Mouse (Mus musculus): ENCODE data around the gene Slc35e4.
"Not testable (repeated sequence)": the region's sequence is repeated elsewhere in the genome, so short reads cannot be mapped to it uniquely, and the experiment has no call there.

Slc35e4 gene

GRCm38 (mm10) chr11:3914109-3914840, at the start of gene Slc35e4:
Gene Slc35e4 (minus strand): TSS chr11:3914664.
- peak; percentile 86 to 88 for DNase-seq (ENCODE audit: low spot score in 2 of 2)

GRCm38 (mm10) chr11:3963610-3964415, 49.3 kb upstream of the Slc35e4 start, which contains the start of gene Pes1:
Gene Pes1 (plus strand): TSS chr11:3963975.
- DNase-seq (ENCODE audit: low spot score in 2 of 2): peak; percentile 83 to 90

- DNase-seq (ENCODE audit: low spot score in 2 of 2): no peak
Measured at GRCm38 (mm10) chr11:3963155-3963554, 48.7 kb upstream of the Slc35e4 start.

- DNase-seq (ENCODE audit: low spot score in 2 of 2): no peak
Measured at GRCm38 (mm10) chr11:3961761-3962160, 47.3 kb upstream of the Slc35e4 start.

- no peak for DNase-seq (ENCODE audit: low spot score in 2 of 2)
Measured at GRCm38 (mm10) chr11:3960901-3961300, 46.4 kb upstream of the Slc35e4 start.

- DNase-seq (ENCODE audit: low spot score in 2 of 2): not testable (repeated sequence)
Measured at GRCm38 (mm10) chr11:3955371-3955770, 40.9 kb upstream of the Slc35e4 start.

GRCm38 (mm10) chr11:3954876-3955275, 40.4 kb upstream of the Slc35e4 start:
- not testable (repeated sequence) for DNase-seq (ENCODE audit: low spot score in 2 of 2)

GRCm38 (mm10) chr11:3946386-3946785, 31.9 kb upstream of the Slc35e4 start:
- no peak for DNase-seq (ENCODE audit: low spot score in 2 of 2)

- no peak for DNase-seq (ENCODE audit: low spot score in 2 of 2)
Measured at GRCm38 (mm10) chr11:3941371-3941770, 26.9 kb upstream of the Slc35e4 start.

GRCm38 (mm10) chr11:3937321-3937874, 22.9 kb upstream of the Slc35e4 start:
- no peak for DNase-seq (ENCODE audit: low spot score in 2 of 2)

- no peak for DNase-seq (ENCODE audit: low spot score in 2 of 2)
Measured at GRCm38 (mm10) chr11:3936318-3936717, 21.9 kb upstream of the Slc35e4 start.

- DNase-seq (ENCODE audit: low spot score in 2 of 2): no peak
Measured at GRCm38 (mm10) chr11:3935135-3935534, 20.7 kb upstream of the Slc35e4 start.

- DNase-seq (ENCODE audit: low spot score in 2 of 2): no peak
Measured at GRCm38 (mm10) chr11:3933756-3934285, 19.4 kb upstream of the Slc35e4 start.

GRCm38 (mm10) chr11:3931511-3932211, 17.2 kb upstream of the Slc35e4 start, which contains the start of gene Tcn2:
Gene Tcn2 (minus strand): TSS chr11:3932159.
- peak; percentile 51 to 71 for DNase-seq (ENCODE audit: low spot score in 2 of 2)

GRCm38 (mm10) chr11:3930931-3931330, 16.5 kb upstream of the Slc35e4 start:
- DNase-seq (ENCODE audit: low spot score in 2 of 2): peak in 1 of 2 experiments; percentile 0

GRCm38 (mm10) chr11:3930019-3930418, 15.6 kb upstream of the Slc35e4 start:
- peak in 1 of 2 experiments; percentile 1 for DNase-seq (ENCODE audit: low spot score in 2 of 2)

GRCm38 (mm10) chr11:3925916-3926315, 11.5 kb upstream of the Slc35e4 start:
- DNase-seq (ENCODE audit: low spot score in 2 of 2): no peak

GRCm38 (mm10) chr11:3922731-3923130, 8.3 kb upstream of the Slc35e4 start:
- DNase-seq (ENCODE audit: low spot score in 2 of 2): no peak

- no peak for DNase-seq (ENCODE audit: low spot score in 2 of 2)
Measured at GRCm38 (mm10) chr11:3922115-3922514, 7.7 kb upstream of the Slc35e4 start.

- peak; percentile 69 to 73 for DNase-seq (ENCODE audit: low spot score in 2 of 2)
Measured at GRCm38 (mm10) chr11:3921281-3921850, 6.9 kb upstream of the Slc35e4 start.

GRCm38 (mm10) chr11:3920476-3920875, 6.0 kb upstream of the Slc35e4 start:
- no peak for DNase-seq (ENCODE audit: low spot score in 2 of 2)
